Mouse (Mus musculus) liver, embryonic 13.5 days (tissue): ENCODE data around the gene Slit2. TPM values are rescaled to one million over a fixed set of nuclear protein-coding genes. Genes with fewer than 3 reads are reported as not detected.

ENCODE experiments used
- ATAC-seq: fragments of 200-750 bp; cut with Nextera tagmentation; 2 replicates; pipeline ENCODE4 v1.8.0; 2017; ENCODE audit warnings: low read depth, mild to moderate bottlenecking, moderate number of reproducible peaks, moderate library complexity
- DNase-seq: peaks from one replicate; pipeline ENCODE4 v3.0.0; 2022
- H3K27ac ChIP-seq: fragments of 300-500 bp; sonication (generic); 2 replicates; pipeline ENCODE4 v1.5.1; 2015; ENCODE audit warnings: moderate library complexity, mild to moderate bottlenecking, inconsistent platforms
- H3K27me3 ChIP-seq: fragments of 300-500 bp; sonication (generic); 2 replicates; pipeline ENCODE4 v1.6.1; 2015; ENCODE audit warnings: mild to moderate bottlenecking, inconsistent platforms
- H3K36me3 ChIP-seq: fragments of 300-500 bp; sonication (generic); 2 replicates; pipeline ENCODE4 v1.6.1; 2015; ENCODE audit warnings: mild to moderate bottlenecking, inconsistent platforms
- H3K4me1 ChIP-seq: fragments of 300-500 bp; sonication (generic); replicated peaks from 2 replicates; pipeline ENCODE4 v1.6.1; 2015; ENCODE audit warnings: inconsistent platforms
- H3K4me2 ChIP-seq: fragments of 300-500 bp; sonication (generic); 2 replicates; pipeline ENCODE4 v1.6.1; 2015; ENCODE audit warnings: inconsistent platforms, mild to moderate bottlenecking, moderate library complexity
- H3K4me3 ChIP-seq: fragments of 300-500 bp; sonication (generic); replicated peaks from 2 replicates; pipeline ENCODE4 v1.5.1; 2015; ENCODE audit warnings: mild to moderate bottlenecking, inconsistent platforms
- H3K9ac ChIP-seq: fragments of 300-500 bp; sonication (generic); 2 replicates; pipeline ENCODE4 v1.6.1; 2015; ENCODE audit warnings: mild to moderate bottlenecking, inconsistent platforms
- H3K9me3 ChIP-seq: fragments of 300-500 bp; sonication (generic); replicated peaks from 2 replicates; pipeline ENCODE4 v1.6.1; 2016; ENCODE audit warnings: inconsistent platforms
- WGBS: fragments of 180-500 bp; shearing (Covaris S2); methylation state at CpG from one replicate; pipeline ENCODE4 v1.1.7; 2015; ENCODE audit not compliant: insufficient replicate concordance; 5-methylcytosine and 5-hydroxymethylcytosine counted together
- polyA plus RNA-seq: library from polyadenylated mRNA; unstranded; fragments of >200 nt; fragmentation: Nextera tagmentation; extraction: Ambion mirVana; gene quantifications from 2 replicates; pipeline ENCODE4 v1.2.1, GENCODE M21; 2015

Slit2 gene
- polyA plus RNA-seq, 1 experiment from 2014 or later: 0.51 TPM

DNA sequence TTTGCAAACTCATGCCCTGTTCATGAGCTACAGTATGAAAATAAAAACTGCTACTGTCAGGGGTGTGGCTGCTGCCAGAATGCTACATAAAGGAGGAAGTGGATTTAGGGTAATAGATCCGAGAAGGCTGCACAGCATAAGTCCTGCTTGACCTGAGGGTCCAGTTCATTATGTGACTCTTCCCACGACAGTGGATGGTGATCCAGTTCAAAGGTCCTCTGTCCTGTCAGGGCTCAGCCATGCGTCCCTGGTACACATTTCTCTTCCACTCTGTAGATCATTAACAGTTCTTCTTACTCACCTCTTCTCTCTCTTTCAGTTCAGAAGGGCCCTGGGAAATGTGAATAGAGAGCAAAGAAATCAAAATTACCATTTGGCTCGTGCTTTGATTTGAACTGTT lies 265.4 kb downstream of the Slit2 start:
- 38% methylated on average over 4 of the region's 4 CpGs for WGBS
- no peak overlapping the region for H3K4me3 ChIP-seq
- no peaks in the 10 kb centered on the region for H3K9me3 ChIP-seq
- no peak overlapping the region for H3K9ac ChIP-seq
- peak; percentile 78 for ATAC-seq
- DNase-seq: no peak
- H3K36me3 ChIP-seq: no peaks in the 10 kb centered on the region
- no peaks in the 10 kb centered on the region for H3K4me1 ChIP-seq
- no peak overlapping the region for H3K4me2 ChIP-seq
- H3K27ac ChIP-seq: no peak overlapping the region
- no peaks in the 10 kb centered on the region for H3K27me3 ChIP-seq

DNA sequence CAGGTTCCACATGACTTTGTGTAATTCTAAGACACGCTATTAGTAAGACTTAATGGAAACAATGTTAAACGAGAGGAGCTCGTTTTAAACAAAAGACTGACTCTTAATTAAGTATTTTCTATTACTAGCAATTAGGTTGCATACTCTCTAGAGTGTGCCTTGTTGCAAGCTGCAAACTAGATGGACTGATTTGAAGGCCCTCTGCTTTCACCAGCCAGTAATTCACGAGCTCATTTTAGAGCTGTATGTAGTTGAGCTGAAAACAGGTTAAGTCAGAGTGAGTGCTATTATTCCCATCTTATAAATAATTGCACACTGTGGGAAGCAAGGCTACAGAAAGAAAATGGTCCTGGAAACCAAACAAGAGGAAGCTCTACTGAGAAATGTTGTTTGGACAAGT lies 294.6 kb downstream of the Slit2 start:
- DNase-seq: no peak
- Histone ChIP-seq H3K9ac (no peak overlapping the region), H3K4me2 (no peak overlapping the region), H3K27me3 (no peaks in the 10 kb centered on the region), H3K4me1 (no peaks in the 10 kb centered on the region), H3K36me3 (no peaks in the 10 kb centered on the region), H3K27ac (no peak overlapping the region), H3K9me3 (no peaks in the 10 kb centered on the region), H3K4me3 (no peak overlapping the region)
- no peak for ATAC-seq
- 61% methylated on average over 4 of the region's 4 CpGs for WGBS

DNA sequence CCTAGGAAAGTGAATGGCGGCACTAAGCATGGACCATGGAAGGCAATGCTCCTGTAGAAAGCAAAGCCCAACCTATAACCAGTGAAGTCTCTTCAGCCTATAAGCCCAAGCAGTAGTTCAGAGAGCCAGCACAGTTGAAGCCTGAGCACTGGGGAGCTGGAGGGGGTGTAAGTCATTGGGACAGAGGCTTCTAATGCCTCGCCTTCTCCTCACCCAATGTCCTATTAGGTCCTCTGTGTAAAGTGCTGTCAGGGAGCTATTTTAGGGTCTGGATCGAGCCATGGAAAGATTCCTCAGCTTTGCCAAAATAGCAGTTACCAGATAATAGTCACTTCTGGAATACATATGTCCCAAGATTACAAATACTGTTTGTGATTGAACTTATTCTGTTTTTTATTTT lies 318.2 kb downstream of the Slit2 start:
- H3K4me3 ChIP-seq: no peak overlapping the region
- ATAC-seq: no peak
- H3K9me3 ChIP-seq: no peaks in the 10 kb centered on the region
- no peak overlapping the region for H3K4me2 ChIP-seq
- DNase-seq: no peak
- no peaks in the 10 kb centered on the region for H3K27me3 ChIP-seq
- WGBS: 64% methylated on average over 3 of the region's 3 CpGs
- no peaks in the 10 kb centered on the region for H3K4me1 ChIP-seq
- no peak overlapping the region for H3K9ac ChIP-seq
- H3K36me3 ChIP-seq: no peaks in the 10 kb centered on the region
- no peak overlapping the region for H3K27ac ChIP-seq

DNA sequence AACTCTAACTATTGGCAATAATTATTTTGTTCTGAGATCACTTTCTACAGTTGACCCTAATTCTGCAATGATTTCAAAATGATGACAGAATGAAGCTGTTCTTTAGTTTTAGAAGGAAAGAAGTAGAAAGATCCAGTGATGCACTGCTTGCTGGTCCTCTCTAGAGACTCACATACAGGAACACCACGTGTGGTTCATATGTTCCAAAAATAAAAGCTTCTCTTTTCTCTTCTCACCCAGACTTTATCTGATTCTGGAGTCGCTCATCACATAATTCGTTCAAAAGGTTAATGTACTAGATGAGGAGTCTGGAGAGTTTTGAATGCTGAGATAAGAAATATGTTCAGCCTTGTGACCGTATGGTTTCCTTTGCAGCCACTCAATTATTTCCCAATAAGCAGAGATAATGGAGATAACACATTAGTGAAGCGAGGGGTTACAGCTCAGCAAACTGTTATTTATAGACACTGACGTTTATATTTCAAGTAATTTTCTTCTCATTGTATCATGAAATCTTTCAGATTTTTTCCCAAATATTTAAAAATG lies 332.2 kb downstream of the Slit2 start:
- Histone ChIP-seq H3K9me3 (no peaks in the 10 kb centered on the region), H3K27ac (no peak overlapping the region), H3K4me2 (no peak overlapping the region), H3K4me1 (no peaks in the 10 kb centered on the region), H3K36me3 (no peaks in the 10 kb centered on the region), H3K27me3 (no peaks in the 10 kb centered on the region), H3K9ac (no peak overlapping the region), H3K4me3 (no peak overlapping the region)
- DNase-seq: no peak
- 16% methylated on average over 6 of the region's 6 CpGs for WGBS
- ATAC-seq: no peak

DNA sequence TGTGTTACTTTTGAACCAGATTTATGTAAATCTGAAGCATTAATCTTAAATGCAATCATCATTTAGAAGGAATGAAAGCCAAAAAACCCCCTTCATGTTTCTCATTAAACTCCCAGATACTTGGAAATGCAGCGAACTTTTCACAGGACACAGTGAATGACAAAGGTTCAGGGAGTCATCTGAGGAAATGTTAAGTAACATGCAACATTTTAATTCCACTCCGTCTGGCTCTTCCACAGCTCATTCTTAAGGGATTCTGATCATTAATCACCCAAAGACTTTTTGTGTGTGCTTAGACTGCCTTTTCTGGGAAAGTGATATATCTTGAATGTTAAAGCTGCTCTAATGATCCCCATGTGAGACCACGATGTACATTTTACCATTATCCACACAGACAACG lies 337.7 kb downstream of the Slit2 start:
- Histone ChIP-seq H3K27ac (no peak overlapping the region), H3K9ac (no peak overlapping the region), H3K9me3 (no peaks in the 10 kb centered on the region), H3K27me3 (no peaks in the 10 kb centered on the region), H3K4me2 (no peak overlapping the region), H3K4me1 (no peaks in the 10 kb centered on the region), H3K4me3 (no peak overlapping the region), H3K36me3 (no peaks in the 10 kb centered on the region)
- no peak for ATAC-seq
- WGBS: 56% methylated on average over 4 of the region's 4 CpGs
- no peak for DNase-seq

DNA sequence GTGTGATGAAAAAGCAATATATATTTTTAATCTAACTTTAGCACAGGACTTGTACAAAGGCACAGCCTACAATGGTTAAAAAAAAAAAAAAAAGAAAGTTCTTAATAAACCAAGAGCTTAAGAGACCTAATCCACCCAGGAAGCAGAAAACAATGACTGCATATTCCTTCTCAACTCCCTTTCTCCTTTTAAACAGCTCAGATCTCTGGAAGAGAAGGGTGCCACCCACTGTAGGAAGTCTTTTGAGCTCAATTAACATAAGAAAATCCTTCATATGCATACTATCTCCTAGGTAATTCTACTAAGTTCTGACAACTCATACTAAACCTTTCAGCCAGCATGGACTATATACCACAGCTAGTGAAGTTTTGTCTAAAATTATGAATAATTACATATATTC lies 343.3 kb downstream of the Slit2 start:
- ATAC-seq (no peak), DNase-seq (no peak)
- Histone ChIP-seq H3K9ac (no peak overlapping the region), H3K4me1 (no peaks in the 10 kb centered on the region), H3K9me3 (no peaks in the 10 kb centered on the region), H3K27ac (no peak overlapping the region), H3K27me3 (no peaks in the 10 kb centered on the region), H3K36me3 (no peaks in the 10 kb centered on the region), H3K4me3 (no peak overlapping the region), H3K4me2 (no peak overlapping the region)

DNA sequence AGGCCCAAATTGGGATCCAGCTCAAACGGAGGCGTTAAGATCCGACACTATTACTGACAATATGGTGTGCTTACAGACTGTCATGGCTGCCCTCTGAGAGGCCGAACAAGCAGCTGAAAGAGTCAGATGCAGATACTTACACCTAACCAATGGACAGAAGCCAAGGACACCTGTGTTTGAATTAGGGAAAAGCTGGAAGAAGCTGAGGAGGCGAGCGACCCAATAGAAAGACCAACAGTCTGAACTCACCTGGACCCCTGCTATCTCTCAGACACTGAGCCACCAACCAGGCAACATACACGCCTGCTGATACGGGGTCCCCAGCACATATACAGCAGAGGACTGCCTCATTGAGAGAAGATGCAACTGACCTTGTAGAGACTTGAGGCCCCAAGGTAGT lies 344.7 kb downstream of the Slit2 start, which contains the start of gene 5730480H06Rik:
Gene 5730480H06Rik, plus strand, starts transcription at position 301 of the 400 bp plus-strand sequence.
- H3K27ac ChIP-seq: no peak within 1 kb of the TSS
- no peaks in the 10 kb centered on the region for H3K27me3 ChIP-seq
- no peaks in the 10 kb centered on the region for H3K36me3 ChIP-seq
- H3K4me3 ChIP-seq: no peak within 1 kb of the TSS
- DNase-seq (no peak), ATAC-seq (no peak)
- WGBS: 81% methylated on average over 8 of the region's 8 CpGs
- no peaks in the 10 kb centered on the region; the same call in 1 of the 2 replicates for H3K4me1 ChIP-seq
- H3K4me2 ChIP-seq: no peak within 1 kb of the TSS
- H3K9ac ChIP-seq: no peak within 1 kb of the TSS
- no peaks in the 10 kb centered on the region for H3K9me3 ChIP-seq

DNA sequence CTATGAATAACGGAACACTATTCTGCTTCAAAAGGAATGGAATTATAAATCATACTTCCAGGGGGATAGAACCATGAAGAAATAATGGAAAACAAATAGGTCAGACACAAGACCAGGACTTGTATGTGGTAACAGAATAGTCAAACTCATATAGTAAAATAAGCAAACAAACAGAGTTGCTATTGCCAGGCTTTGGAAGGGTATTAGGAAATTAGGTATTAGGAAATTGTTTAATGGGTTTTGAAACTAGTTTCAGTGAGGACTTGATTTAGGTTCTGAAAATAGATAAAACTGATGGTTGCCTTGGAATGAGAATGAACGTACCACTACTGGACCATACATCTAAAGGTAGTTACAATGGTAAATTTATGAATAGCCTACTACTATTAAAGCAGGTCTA lies 346.8 kb downstream of the Slit2 start:
- Histone ChIP-seq H3K4me2 (no peak overlapping the region), H3K27ac (no peak overlapping the region), H3K9me3 (no peaks in the 10 kb centered on the region), H3K36me3 (no peaks in the 10 kb centered on the region), H3K9ac (no peak overlapping the region), H3K4me3 (no peak overlapping the region), H3K27me3 (no peaks in the 10 kb centered on the region), H3K4me1 (no peaks in the 10 kb centered on the region; the same call in 1 of the 2 replicates)
- no peak for DNase-seq
- ATAC-seq: no peak
- 70% methylated on average over 2 of the region's 2 CpGs for WGBS

DNA sequence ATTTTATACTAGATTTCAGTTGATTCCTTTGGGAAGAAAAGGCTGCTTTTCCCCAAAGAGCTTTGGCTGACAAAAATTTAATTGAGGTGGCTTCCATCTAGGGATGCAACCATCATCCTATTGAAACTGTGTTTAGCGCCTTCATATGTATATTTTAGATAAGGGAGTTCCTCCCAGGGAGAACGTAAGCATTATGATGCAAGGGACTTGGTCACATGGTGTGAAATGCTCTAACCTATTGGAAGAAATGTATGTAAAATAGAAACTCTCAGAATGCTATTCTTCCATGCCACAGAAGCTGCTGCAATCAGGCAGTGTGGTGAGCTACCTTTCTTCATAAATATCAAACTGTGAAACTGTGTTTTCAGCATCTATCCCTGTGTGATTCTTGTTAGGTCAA lies 347.9 kb downstream of the Slit2 start:
- Histone ChIP-seq H3K27ac (no peak overlapping the region), H3K27me3 (no peaks in the 10 kb centered on the region), H3K4me3 (no peak overlapping the region), H3K36me3 (no peaks in the 10 kb centered on the region), H3K4me2 (no peak overlapping the region), H3K9ac (no peak overlapping the region), H3K4me1 (no peaks in the 10 kb centered on the region; the same call in 1 of the 2 replicates), H3K9me3 (no peaks in the 10 kb centered on the region)
- WGBS: 50% methylated on average over 2 of the region's 2 CpGs
- DNase-seq (no peak), ATAC-seq (no peak)

DNA sequence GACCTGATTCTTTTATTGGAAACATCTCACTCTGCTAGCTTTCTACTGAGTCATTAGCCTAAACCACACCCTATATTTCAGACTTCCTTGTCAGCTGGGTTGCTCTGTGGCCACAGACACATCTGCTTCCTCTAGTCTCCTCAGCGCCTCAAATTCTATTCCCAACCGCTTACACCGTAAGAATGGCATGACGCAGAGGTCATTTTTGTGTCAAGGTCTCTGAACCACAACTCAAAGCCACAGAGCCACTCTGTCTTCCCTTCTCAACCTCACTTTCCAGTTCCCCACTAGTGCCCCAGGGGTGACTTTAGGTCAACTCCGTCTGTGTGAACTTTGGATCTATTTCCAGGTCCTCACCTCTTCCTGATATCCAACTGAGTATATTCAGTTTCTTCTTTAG lies 348.5 kb downstream of the Slit2 start:
- DNase-seq (peak; percentile 2), ATAC-seq (peak; percentile 41; the same call in 1 of the 2 replicates)
- WGBS: 23% methylated on average over 5 of the region's 5 CpGs
- Histone ChIP-seq H3K4me3 (no peak overlapping the region), H3K4me2 (no peak overlapping the region), H3K27me3 (no peaks in the 10 kb centered on the region), H3K27ac (no peak overlapping the region), H3K4me1 (no peaks in the 10 kb centered on the region; the same call in 1 of the 2 replicates), H3K36me3 (no peaks in the 10 kb centered on the region), H3K9ac (no peak overlapping the region), H3K9me3 (no peaks in the 10 kb centered on the region)

DNA sequence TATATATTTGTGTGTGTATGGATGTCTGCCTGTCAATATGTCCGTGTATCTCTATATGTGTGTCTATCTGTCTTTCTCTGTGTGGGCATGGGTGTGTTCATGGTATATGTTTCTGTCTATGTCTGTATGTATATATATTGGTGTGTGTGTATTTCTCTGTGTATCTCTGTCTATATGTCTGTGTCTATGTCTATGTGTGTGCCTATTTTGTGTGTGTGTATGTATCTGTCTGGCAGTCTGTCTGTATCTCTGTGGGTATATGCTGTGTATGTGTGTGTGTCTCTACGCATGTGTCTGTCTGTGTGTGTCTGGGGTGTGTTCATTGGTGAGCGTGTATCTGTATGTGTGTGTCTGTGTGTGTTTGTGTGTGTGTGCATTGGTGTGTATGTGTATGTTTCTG lies 350.5 kb downstream of the Slit2 start:
- WGBS: 68% methylated on average over 3 of the region's 3 CpGs
- DNase-seq (no peak), ATAC-seq (no peak)

DNA sequence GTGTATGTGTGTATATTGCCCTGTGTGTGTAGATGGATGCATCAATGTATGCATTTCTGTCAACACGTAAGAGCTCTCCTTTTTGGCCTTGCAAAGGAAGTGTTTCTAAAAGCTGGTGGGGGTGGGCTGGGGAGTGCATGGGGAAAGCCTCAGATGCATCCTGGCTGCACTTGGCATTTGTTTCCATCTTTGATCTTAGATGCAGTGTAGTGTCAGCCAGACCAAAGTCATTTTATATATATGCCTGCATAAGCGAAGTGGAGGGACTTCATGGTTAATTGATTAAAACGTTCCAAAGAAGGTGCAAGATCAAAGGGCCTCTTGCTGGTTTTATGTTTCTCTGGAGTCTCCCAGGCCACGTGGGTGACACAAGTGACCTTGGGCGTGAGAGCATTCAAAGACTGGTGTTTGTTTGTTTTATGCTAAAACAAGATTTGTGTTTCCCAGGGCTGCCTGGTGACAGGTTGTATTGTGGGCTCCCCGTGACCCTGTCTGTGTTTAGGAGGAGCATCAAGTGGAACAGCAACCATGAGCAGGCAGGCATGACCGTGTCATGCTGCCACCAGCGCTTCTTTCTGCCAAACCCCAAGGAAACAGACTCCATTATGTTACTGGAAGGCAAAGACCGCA lies 351.1 kb downstream of the Slit2 start:
- H3K9me3 ChIP-seq: no peaks in the 10 kb centered on the region
- H3K27ac ChIP-seq: no peak overlapping the region
- H3K36me3 ChIP-seq: no peaks in the 10 kb centered on the region
- no peaks in the 10 kb centered on the region for H3K27me3 ChIP-seq
- no peak overlapping the region for H3K9ac ChIP-seq
- no peak overlapping the region for H3K4me2 ChIP-seq
- ATAC-seq (no peak), DNase-seq (no peak)
- 60% methylated on average over 9 of the region's 9 CpGs for WGBS
- H3K4me3 ChIP-seq: no peak overlapping the region
- no peaks in the 10 kb centered on the region; the same call in 1 of the 2 replicates for H3K4me1 ChIP-seq

More for the DNA sequence above, 350.5 kb downstream of the Slit2 start:
- no peaks in the 10 kb centered on the region; the same call in 1 of the 2 replicates for H3K4me1 ChIP-seq
- no peak overlapping the region for H3K27ac ChIP-seq
- no peaks in the 10 kb centered on the region for H3K9me3 ChIP-seq
- no peak overlapping the region for H3K9ac ChIP-seq
- no peak overlapping the region for H3K4me3 ChIP-seq
- H3K36me3 ChIP-seq: no peaks in the 10 kb centered on the region
- H3K27me3 ChIP-seq: no peaks in the 10 kb centered on the region
- H3K4me2 ChIP-seq: no peak overlapping the region
